Mouse (Mus musculus) E14TG2a.4 (cell line): ENCODE measurements at regions not wholly inside any gene's neighbourhood (a gene's known extent, or its start where the extent isn't known, plus 50 kb on each side); places are given as distances from the start of the nearest gene placed in this dataset.

ENCODE experiments used
- CTCF ChIP-seq: conservative IDR thresholded peaks from 2 replicates; pipeline ENCODE4 v1.5.1; 2014; ENCODE audit warnings: low read length
- NANOG ChIP-seq: IDR thresholded peaks from 2 replicates; pipeline ENCODE4 v1.6.1; 2014; ENCODE audit warnings: borderline replicate concordance, low read length, mixed read lengths

GRCm38 (mm10) chr13:42546851-42547250, 133.6 kb upstream of the Phactr1 start:
- TF ChIP-seq CTCF (no peak), NANOG (no peak)
